Mouse (Mus musculus) megakaryocyte-erythroid progenitor cell, adult 5-6 weeks (primary cell): ENCODE results near the gene Gm47985. TPM values are rescaled to one million over a fixed set of nuclear protein-coding genes. Genes with fewer than 3 reads are reported as not detected.
"Not testable (repeated sequence)": the region's sequence is repeated elsewhere in the genome, so short reads cannot be mapped to it uniquely, and the experiment has no call there.

Experiments
- ATAC-seq: replicated peaks from 2 replicates; pipeline ENCODE4 v1.8.0; 2016; ENCODE audit warnings: mild to moderate bottlenecking, inconsistent platforms; ENCODE audit not compliant: severe bottlenecking, poor library complexity, low FRiP score, low TSS enrichment
- total RNA-seq, 2 experiments: library from RNA; stranded (forward) in 1 of 2; stranded (reverse) in 1 of 2; fragments of 200-1000, 215-1000 nt in 1 of 2; fragments of >200 nt in 1 of 2; fragmentation: Nextera tagmentation in 1 of 2; gene quantifications; 2 replicates each; pipeline ENCODE4 v1.2.3; 2014 to 2017

The Gm47985 gene
- total RNA-seq (2014; fragmentation: Nextera tagmentation) (0.69 TPM in 1 of 2 replicates, not detected in the other), total RNA-seq (2017) (0.19 TPM in 1 of 2 replicates, not detected in the other)

DNA sequence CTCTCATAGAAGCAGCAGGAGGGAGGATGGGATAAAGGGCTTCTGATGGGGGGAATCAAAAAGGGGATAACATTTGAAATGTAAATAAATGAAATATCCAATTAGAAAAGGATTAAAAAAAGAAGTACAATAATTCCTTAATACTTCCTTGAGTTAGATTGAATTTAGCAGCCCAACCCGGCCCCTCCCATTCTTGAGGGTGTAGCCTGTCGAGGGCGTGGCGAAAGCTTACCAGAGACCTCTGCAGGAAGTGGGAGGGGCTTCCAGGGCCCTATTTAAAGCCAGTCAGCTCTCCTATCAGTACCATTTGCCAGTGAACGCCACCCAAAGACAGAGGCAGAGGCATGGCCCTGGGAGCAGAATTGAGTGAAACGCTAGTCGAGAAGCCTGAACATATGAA is at the start of gene Gm47985:
TSS of gene Gm47985 (plus strand) at position 272 of the 400 bp plus-strand sequence.
- not testable (repeated sequence) for ATAC-seq

DNA sequence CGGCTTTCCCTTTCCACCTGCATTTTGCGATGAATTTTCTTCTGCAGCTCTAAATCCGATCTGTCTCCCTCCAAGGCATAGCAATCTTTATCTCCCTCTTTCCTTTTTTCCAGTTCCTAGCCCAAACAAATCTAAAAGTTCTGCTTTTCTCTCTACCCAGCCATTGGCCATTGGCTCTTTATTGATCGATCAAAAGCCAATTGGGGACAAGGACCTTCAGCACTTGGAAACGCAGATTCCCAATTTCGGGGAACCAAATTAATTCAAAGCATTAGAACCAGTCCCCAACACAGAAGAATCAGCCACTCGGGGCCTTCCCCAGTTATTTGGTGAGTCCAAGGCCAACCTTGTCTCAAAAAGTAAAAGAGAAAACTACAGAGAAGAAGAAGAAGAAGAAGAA is 49.7 kb upstream of the Gm47985 start:
- no peak for ATAC-seq

DNA sequence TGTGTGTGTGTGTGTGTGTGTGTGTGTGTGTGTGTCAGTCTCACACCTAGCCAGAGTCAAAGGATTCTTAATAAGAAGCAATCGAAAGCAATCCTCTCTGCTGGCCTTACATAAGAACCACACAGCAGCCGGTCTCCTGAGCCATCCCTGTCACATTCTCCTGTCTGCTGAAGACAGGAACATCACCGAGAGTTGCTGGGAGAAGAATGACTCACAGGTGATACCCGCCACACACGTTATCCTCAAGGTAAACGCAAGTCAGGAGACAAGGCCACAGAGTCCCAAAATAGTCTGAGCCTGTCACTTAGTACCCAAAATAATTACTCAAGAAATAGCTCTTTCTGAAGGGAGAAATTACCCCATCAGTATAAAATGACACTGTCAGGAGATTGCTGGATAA is 43.9 kb upstream of the Gm47985 start:
- no peak for ATAC-seq

DNA sequence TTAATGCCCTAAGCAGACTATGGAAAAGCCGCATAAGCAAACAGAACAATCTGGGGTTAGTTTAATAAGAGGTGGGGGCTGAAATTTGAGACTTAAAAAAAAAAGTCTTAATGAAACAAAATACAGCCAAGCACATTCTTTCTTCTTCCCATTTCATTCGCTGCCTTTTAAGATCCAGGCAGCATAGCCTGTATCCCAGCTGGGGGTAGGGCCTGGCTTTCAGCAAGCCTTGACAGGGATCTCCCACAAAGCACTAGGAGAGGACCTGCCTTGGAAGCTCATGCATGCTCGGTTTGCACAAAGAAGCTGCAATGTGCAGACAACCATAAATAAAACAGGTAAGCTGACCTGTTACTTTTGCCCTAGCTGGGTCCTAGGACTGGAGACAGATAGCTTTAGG is 41.4 kb upstream of the Gm47985 start:
- no peak for ATAC-seq

DNA sequence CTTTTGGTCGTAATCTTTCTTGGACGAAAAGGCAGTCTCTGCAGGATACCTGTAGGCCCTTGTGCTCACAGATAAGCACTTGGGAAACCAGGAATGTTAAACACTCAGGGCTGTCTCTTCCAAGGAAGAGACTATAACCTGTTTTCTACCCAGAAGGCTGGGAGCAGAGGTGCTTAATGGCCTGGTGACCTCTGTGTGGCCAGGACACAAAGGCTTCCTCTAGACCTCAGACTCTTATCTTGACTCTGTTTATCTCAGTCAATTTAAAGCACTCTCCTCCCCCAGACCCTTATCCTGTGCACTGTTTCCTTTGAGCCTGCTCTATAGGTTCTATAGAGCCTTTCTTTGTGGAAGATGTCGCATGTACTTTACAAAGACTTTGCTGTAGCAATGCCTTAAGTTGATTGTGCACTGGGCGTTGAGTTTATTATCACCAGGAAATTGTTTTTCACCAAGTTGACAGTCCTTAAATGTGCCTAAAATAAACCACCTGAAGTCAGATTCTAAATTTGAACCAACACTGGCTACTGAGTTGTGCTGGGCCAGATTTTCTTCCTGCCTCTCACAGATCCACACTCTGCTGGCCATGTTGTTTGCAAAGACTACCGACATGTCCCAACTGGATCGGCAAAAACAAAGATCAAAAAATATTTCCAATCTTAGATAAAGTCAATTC is 37.7 kb upstream of the Gm47985 start:
- no peak for ATAC-seq

DNA sequence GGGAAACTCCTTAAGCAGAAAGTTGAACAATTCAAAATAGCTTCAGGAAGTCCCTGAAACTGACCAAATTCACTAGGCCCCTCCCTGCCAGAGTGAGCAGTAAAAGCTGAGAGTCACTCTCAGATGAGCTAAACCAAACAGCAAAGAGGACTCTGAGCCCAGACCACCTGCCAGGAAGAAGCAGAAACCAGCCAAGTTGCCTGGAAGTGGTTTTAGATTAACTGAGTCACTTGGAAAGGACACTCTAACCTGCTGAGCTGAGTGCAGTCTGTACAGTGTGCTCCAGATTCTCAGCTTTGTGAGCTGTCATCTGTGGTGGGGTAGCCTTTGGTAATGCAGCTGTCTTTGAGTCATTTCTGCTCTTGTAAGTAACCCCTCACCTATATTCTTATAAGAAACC is 34.5 kb upstream of the Gm47985 start:
- no peak for ATAC-seq

DNA sequence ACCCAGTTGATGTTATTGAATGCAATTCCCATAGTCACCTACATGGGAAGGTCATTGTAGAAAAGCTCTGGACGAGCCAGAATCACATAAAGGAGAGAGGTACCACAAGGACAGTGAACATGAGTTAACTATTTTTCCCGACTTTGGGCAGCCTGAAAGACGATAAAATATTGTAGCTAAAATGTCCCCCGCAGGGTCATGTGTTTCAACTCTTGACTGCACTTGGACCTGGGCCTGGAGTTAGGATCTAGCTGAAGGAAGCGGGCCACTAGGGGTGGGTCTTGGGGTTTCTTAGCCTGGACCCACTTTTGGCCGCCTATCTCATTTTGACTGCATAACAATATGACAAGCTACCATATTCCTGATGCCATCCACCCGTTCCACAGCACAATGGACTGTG is 32.1 kb upstream of the Gm47985 start:
- ATAC-seq = no peak

DNA sequence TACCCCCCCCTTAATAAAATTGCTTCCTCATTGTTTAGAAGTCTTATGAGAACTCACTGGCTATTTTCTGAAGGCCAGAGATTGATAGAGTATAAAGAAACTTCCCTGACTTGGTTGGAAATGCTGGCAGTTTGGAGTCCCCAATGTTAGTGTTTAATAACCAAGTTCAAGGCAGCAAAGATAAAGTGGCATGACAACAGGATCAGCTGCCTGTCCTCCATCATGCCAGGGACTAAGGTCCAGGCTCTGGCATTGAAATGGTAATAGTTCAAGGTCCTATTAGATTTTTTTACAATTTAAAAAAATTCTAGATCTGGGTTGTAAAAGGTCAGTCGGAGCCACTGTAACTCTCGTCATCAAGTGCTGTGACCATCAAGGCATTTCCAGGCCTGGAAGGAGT is 31.2 kb upstream of the Gm47985 start:
- ATAC-seq = no peak

DNA sequence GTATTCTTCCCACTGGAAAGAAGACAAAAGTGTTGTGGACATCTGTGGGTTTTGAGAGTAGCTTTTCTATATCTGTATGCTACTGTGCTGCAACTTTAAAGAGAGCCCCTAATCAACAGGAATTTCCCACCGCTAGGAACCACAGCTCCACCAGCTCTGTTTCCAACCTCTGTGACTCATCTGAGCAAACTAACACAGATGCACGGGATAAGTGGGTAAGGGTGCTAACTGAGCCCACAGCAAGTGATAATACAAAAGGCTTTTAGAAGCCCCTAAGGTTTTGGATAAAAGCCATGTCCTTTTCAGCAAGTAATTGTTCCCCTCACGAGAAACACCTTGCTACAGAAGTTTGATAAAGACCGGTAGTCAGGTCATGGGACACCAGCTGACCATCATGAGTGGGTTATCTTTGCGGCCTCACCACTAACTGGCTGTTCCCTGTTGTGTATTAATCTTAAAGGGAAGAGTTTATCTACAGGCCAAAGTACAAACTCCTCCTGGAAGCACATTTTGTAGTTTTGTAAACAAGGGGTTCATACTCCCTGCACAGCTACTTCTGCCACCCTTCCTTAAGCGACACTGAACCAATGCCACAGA is 29.2 kb upstream of the Gm47985 start:
- ATAC-seq = no peak; the same call in 1 of the 2 replicates

DNA sequence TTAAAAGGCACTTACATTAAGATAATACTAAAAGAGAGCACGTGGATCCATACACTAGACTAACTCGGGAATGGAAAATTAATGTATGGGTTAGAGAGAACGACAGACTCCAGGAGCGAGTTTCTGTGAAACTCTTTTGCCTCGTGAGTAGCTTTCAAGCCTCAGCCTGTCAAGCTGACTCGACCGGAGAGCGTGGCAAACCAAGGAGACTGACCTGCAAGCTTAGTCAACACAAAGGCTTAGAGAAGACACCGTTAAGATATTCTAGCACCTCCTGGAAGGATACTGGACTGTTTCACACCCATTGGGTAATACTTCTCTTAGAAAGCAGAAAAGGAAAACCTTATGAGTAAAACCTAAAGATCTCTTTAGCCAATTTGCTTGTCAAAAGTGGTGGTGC is 28.2 kb upstream of the Gm47985 start:
- not testable (repeated sequence) for ATAC-seq

DNA sequence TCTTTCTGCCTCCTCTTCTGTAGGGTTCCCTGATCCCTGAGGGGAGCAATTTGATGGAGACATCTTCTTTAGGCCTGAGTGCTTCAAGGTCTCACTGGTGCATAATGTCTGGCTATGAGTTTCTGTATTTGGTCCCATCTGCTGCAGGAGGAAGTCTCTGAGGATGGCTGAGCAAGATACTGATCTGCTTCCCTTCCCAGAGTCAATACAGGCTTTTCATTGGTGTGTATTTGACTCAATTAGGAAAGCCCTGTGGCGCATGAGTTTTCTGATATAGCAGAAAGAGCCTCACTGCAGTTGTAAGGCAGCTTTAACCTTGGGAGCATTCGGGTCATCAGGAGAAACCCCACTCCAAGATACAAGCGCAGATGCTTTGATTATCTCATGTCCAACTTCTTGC is 26.2 kb upstream of the Gm47985 start:
- no peak for ATAC-seq

DNA sequence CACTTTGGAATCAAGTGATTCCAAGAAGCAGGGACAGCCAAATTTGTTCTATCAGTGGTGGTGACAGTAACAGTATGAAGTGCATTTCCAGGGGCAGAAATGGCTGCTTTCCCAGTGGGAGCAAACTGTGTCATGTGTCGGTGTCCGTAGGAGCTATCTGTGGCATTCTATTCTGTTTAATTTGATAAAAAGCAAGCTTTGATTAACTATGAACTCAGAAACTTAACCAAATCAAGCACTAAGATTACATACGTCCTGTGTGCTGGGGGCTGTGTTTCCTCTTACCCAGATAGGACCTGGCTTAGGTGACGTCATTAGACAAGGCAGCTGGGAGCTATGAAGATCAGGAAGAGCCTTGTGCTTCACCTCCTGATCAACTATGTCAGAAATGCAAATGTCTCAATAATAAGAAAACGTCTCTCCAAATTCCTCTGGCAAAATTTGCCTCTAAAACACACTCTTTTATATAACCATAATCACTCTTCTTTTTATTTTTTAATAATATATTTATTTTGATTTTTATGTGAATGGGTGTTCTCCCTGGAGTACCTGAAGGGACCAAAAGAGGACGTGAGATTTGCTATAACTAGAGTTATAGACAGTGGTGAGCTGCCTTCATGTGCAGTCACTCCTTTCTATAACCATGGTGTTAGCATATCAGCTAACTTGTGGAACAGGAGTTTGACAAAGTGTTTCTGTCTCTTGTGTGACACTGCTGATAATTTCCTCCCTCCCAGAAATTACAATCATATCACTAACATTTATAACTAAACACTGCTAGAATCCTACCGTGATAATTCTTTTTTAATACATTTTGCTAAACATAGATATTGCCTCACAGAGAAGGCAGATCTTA is 25.3 kb upstream of the Gm47985 start:
- peak; percentile 73 for ATAC-seq

DNA sequence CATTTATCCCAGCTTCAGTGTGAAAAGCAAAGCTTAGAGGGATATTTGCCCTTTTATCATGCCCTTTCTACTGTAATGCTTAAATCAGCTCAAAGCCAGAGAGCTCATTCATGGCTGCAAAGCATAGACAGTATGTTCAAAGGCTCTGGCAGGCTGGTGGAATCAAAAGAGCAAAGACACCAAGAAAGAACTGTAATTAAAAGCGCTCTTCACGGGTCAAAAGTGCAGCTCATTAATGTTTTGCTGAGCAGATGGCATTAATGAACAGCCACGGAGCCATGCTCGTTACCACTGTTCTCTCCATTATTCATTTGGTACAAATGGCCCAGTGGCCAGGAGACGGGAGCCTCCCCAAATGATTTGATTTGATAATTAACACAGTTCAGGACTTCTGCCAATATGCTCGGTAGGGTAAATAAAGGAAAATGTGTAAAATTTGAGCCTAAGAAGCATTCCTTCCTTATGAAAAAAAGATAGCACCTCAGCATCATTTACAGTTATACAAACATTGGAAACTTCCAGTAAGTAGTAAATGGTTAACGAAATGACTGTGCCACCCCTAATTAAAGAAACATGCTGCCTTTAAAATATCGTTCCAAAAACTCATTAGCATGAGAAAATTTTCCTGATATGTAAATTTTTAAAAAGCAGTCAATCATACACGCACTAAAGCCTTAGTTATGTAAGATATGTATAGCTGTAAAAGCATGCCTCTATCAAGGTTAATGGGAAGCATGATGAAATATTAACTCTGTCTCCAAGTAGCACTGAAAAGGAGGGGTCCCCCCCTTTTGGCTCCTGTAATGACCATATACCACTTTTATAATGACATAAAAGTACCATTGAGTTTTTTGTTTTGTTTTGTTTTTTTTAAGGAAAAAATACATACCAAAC is 24.1 kb upstream of the Gm47985 start:
- ATAC-seq = no peak

DNA sequence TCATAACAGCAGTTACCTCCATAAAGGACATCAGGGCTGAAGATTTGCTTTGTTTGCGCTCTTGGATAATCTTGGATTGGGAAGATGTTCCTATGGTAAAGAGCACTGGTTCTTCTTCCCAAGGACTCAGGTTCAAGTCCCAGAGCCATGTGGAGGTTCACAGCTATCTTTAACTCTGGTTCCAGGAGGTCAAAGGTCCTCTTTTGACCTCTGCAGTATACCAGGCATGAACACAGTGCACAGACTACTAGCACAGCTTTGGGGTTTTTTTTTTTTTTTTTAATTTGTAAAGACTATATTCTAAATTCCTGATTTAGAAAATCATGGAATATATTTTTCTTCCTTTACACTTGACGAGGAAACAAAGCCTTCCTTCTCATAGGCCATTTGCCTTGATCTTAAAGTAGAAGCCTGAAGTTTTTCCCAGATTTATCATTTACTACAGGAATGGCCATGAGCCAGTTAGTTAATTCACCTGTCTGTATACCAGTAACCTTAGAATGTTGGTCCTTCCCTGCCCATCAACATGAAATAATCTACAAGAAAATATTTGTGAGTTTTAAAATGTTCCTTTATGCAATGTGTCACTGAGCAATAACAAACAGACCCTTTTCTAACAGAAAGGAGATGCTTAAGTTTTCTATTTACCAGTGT is 23.4 kb upstream of the Gm47985 start:
- ATAC-seq = no peak

DNA sequence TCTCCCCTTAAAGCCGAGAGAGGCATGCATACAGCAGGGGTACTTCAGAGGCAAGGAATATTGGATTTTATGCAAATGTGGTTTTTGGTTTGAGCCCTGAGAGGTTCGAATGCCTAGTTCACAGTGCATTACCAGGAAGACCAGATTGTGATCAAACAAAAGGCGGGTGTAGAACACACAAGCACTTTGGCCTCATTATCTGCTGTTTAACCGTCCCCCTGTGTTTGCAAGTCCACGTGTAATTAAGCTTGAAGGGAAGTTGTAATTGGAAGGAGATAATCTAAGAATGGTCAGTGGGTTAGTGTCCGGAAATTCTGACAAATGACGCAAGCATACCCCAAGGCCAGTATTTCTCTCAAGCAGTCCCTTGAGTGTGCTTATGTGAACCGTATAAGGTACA is 16.3 kb upstream of the Gm47985 start:
- peak; percentile 39; the same call in 1 of the 2 replicates for ATAC-seq

DNA sequence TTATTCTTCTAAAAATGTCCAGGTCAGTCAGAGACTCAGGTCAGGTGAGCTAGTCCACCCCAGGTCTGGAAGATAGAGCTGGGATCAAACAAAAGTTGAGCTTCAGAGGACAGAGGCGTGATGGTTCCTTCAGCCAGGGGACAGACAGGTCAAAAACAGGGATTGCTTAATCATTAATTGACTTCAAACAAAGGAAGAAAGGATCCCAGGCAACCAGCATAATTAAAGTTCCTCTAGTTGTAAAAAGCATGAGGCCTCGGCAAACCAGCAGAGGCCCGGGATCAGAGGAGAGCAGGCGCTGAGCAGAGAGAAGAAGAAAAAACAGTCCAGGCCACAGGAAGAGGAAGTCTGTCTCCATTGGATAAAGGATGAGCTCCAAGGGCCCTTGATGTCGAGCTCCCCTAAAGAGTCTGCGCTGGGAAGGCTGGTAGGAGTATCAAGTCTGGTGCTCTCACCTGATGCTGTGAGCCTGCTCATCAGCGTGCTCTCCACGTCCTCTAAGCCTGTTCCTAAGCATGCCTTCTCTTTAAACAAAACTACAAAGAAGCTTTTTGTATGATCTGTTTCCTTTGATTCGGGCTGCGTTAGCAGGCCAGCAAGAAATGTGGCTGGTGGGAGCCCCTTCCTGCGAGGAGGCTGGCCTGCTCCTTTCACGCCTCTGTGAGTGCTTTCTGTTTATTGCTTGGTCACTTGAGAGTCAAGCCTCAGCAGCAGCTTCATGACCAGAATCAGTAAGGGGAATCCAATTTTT is 14.9 kb upstream of the Gm47985 start:
- no peak for ATAC-seq

DNA sequence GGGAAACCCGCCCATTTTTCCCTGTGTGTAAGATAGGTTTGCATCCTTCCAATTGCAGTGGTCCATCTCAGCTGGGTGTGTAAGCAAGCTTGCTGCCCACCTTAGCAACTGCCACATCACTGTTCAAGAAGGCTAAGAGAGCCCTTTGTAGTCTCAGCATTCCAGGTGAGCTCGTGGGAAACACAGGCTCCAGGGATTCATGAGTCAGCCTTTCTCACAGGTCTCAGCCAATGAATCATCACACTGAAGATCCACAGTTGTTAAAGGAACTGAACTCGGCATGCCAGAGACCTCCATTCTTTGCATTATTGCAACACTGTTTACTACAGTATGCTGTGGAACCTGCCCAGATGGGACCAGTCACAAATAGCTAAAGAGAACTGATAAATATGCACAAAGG is 13.7 kb upstream of the Gm47985 start:
- no peak for ATAC-seq
